Mouse (Mus musculus) brain, embryonic 14.5 days (tissue): ENCODE results near the gene Prune2.

ENCODE experiments used
- CTCF ChIP-seq: fragments of 200-500 bp; IDR thresholded peaks from 2 replicates; pipeline ENCODE4 v1.5.1; 2012; ENCODE audit warnings: inconsistent platforms, mild to moderate bottlenecking, moderate library complexity, borderline replicate concordance; ENCODE audit not compliant: insufficient read depth, insufficient read length; ENCODE audit errors: extremely low read depth
- POLR2A ChIP-seq: fragments of 200-500 bp; IDR thresholded peaks from 2 replicates; pipeline ENCODE4 v1.6.1; 2012; ENCODE audit warnings: mild to moderate bottlenecking, inconsistent platforms, borderline replicate concordance; ENCODE audit not compliant: poor library complexity, insufficient read depth, insufficient read length, severe bottlenecking; ENCODE audit errors: extremely low read depth

GRCm38 (mm10) chr19:17241206-17241605 lies 285.3 kb downstream of the Prune2 start:
- TF ChIP-seq CTCF, result no peak
- no peak for TF ChIP-seq POLR2A
